Mouse (Mus musculus): ENCODE measurements around the gene Gcsh.

Gene Gcsh

DNA sequence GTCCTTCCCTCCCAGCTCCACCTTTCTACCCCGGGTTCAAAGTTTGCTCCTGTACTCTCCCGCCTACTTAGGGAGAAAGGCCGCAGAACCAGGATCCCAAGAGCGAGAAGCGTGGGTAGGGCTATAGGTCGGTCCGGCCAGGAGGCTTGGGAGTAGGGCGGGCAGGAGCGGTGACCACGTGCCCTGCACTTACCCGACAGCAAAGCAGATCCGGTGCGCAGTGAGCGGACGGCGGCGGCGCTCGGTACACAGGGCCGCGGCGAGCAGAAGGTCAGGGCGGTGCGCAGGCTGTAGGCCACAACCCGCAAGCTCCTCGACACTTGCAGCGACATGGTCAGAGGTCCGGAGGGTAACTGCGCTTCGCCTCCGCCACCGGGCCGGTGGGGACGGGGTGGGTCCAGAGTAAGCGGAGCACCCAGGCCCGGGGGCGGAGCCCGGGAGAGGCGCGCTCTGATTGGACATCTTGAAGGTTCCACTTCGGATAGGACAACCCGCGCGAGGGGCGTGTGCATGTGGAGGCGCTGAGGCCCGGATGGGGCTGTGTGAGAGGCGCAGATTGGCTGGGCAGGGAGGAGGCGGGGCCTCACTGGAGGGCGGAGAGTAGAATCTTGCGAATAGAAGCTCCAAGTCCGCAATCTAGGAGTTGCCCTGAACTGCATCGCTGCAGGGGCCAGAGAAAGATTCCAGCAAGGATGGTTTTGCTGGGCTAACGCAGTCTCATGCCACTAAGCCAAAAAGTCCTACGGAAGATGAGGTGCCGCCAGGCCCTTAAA is at the start of gene Gcsh:
Gcsh (minus strand) TSS at position 443 of the 773 bp plus-strand sequence.
- DNase-seq (ENCODE audit: low spot score): peak; percentile 96

DNA sequence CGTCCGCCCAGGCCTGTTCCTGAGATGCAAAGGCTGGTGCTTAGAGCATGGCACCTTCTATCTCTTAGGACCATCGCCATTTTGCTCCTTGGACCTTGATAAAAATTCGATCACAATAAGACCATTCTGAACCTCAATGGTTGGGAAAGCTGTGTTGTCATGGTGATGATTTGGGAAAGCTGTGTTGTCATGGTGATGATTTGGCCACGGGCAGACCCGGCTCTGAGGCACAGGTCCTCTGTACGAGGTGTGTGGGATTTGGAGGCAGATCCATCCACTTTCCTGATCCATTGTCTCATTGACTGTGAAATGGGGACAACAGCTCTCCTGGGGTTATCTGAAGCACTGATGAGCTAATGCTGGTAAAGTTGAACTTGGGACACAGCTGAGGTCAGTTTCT is 46.5 kb upstream of the Gcsh start:
- no peak for DNase-seq (ENCODE audit: low spot score)

DNA sequence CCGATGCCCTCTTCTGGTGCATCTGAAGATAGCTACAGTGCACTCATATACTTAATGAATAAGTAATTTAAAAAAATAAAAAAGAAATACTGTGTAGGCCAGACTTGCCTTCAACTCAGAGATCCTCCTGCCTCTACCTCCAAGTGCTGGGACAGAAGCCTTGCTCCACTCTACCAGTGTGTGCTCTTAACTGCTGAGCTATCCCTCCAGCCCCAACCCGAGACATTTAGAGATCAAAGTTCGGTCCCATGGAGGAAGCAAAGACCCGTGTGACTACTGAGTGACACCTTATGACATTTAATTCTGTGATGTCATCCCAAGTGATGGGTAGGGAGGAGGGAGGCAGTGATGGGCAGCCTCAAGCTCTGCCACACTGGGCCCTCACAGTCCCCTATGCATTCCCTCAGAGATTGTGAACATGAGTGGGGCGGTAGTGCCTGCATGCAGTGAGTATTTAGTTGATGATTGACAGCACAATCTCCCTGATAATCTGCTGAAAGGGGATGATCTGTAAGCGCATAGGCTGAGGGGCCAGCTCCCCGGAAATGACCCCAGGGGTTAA is 44.1 kb upstream of the Gcsh start:
- DNase-seq (ENCODE audit: low spot score): no peak

DNA sequence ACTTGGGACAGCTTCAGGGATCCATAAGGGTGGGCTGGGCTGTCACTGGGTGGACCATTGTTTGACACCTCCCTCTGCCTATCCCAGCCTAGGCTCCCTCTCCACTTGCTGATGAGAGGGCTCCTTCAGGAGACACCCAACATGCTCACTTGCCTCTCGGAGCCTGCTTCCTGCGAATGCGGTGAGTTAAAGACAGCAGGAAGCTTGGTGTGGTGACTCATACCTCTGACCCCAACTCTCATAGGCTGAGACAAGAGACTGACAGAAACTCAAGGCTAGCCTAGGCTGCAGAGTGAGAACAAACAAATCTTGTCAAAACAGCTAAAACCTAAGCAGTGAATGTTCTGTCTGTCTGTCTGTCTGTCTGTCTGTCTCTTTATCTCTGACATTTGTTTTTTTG is 40.1 kb upstream of the Gcsh start:
- no peak for DNase-seq (ENCODE audit: low spot score)

DNA sequence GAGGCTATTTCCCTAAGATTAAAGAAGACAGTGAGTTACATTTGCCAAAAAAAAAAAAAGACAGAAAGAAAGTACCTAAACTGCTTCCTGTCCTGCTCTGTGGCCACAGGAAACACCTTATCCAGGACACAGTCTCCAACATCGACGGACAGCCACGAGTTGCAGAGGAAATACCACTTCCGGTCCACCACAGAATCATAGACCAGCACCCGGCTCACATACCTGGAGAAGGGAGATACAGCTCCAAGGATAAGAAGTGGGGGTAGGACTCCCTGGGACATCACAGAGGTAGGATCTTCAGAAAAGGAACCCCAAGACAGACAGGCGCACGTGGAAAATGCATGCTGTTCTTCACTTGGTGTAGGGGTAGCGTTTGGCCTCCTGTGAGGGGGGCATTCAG is 39.3 kb upstream of the Gcsh start:
- DNase-seq (ENCODE audit: low spot score): no peak

DNA sequence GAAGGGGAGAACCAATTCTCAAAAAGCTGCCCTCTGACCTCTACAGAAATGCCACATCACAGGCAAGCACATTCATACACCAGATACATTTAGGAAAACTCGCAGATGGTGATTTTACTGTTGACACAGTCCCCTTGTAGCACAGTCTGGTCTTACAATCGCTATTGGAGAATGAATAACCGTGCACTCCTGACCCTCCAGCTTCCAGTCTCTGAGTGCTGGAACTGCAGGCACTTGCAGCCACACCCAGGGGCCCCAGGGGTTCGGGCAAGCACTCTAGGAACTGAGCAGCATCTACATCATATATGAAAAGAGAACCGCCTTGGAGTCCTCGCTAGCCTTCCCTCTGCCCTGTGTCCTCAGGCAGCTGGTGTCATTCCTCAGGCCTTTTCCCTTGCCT is 38.1 kb upstream of the Gcsh start:
- DNase-seq (ENCODE audit: low spot score): no peak

DNA sequence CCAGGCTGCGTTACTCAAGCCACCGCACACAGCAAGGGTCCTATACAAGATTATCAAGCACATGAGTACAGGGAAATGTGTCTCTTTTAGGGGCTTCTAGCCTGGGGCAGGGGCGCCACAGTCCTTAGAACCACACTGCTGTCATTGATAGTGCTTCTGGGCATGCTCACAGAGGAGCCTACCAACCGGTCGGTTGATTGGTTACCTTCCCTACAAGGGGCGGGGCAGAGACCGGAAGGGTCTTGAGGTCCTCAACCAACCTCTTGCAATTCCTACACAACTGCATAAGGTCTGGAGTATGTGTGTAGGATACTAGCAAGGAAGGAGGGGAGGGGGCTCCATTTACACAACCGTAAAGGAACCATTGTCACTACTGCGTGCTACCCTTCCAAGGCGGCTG is 35.3 kb upstream of the Gcsh start:
- no peak for DNase-seq (ENCODE audit: low spot score)

DNA sequence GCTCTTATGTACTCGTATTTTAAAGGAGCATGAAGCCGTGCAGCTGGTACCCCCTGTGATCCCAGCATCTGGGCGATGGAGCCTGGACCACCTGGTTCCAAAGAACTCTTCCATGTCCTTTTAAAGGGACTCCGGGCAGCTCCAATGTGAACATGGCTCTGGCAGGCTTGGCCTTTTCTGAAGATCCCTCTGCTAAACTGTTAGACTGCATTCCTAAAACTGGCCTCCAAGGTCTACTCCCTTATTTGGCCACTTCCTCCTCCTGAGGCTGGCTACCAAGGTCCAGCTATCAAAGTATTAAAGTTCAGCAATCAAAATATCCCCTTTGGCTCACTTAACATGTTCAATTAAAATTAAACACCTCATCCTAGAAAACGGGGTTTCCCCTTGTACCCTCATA is 34.3 kb upstream of the Gcsh start:
- no peak for DNase-seq (ENCODE audit: low spot score)

DNA sequence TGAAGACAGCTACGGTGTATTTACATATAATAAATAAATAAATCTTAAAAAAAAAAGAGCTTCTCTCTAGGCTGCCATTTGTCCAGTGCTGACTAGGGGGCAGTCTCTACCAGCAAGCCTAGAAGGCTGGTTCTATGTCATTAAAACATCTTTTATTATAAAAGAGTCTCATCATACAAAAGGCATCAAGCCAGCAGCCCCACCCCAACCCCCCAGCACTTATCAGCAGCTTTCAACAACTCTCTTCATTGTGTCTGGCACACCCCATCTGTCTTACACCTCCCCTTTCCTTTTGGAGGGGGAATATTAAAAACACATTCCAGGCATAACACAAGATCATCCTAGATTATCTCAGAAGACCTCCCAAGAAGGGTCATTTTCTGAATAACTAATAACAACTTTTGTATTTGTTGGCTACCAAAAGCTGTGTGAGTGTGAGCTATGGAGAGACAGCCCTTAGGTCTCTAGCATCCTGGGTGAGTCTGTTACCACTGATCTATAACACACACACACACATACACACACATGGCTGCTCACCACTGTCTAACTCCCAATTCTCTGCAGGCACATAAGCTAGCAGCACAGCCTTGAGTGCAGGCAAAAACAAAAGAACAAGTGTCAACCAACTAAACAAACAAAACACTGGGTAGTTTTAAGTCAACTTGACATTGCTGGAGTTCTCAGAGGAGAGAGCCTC is 29.1 kb upstream of the Gcsh start:
- DNase-seq (ENCODE audit: low spot score): no peak

DNA sequence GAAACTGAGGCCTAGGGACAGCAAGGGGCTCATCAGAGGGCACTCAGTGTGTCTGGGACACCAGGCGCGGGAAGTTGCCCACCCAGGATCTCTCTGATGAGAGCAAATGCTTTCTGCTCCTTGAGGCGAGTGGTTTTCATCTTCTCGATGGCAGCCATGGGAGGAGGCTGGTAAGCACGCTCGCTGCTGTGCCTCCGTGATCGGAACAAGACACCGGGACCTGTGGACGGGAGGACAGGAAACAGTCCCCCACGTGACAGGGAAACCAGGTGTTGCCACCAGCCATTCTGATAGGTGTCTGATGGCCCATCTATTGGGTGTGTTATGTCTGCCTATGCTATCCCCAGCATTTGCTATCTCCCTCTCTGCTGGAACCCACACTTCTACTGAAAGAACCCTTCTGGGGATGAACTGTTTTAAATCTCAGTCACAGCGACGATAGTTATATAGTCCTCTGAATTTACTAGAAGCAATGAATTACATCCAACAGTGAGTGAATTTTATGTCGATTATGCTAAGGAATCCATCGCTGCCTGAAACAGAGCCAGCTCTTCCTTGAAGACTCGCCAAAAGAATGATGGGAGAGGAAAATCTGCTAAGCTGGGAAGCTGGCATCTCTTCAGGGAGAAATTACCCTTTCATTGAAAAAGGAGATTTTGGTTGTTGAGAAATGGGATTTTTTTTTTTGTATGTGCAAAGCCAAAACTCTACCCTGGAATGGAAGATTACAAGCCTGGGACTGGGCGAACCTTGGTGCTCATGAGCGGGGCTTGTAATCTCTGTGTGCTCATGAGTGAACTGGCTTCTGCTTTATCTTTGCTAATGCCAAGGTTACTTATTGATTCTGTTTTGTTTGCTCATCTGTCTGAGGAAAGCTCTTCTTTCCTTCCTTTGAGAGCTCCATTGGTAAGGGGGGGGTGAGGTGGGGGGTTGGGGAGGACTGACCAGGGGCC is 26.3 kb upstream of the Gcsh start:
- DNase-seq (ENCODE audit: low spot score): no peak

DNA sequence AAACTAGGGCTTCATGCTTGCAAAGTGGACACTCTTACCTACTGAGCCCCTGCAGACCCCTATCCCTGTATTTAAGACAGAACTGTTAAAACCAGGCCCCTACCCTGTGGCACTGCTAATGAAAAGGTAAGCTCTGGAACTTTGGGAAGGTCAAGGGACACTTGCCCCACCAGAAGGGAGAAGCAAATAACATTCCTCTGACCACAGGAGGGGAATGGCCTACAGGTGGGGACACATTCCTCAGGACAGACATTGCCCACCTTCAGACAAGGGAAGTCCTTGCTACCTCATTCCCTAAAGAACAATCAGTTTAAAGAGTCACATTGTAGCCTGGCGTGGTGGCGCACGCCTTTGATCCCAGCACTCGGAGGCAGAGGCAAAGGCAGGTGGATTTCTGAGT is 24.6 kb upstream of the Gcsh start:
- DNase-seq (ENCODE audit: low spot score): no peak

DNA sequence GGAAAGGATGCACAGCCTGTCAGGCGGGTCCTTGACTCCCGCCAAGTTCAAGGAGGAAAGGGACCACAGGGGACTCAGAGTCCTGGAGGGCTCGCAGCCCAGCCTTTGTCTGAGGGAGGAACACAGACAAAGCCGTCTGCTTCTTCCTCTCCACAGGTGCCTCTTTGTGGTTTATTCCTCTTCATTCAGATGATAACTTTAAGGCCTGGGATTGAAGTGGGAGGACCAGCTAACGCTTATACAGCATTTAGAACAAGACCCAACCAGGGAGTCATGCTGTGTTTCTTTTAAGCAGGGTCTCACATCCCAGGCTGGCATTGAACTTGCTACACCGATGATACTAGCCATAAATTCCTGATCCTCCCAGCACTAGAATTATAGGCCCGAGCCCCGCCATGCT is 23.7 kb upstream of the Gcsh start:
- DNase-seq (ENCODE audit: low spot score): no peak

DNA sequence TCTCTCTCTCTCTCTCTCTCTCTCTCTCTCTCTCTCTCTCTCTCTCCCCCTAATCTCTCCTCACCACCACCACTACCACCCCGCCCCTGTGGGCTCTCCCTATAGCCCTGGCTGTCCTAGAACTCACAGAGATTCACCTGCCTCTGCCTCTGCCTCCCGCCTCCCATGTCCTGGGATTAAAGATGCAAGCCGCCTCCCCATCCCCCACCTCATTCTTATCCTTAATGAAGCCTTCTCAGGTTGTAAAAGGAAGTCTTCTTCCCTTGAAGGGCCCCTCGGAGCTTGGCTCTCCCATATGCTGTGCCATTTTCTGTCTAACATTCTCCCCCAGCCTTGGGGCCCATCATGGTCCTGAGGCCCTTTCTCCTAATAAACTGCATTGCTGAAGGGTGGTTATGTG is 22.3 kb upstream of the Gcsh start:
- no peak for DNase-seq (ENCODE audit: low spot score)

DNA sequence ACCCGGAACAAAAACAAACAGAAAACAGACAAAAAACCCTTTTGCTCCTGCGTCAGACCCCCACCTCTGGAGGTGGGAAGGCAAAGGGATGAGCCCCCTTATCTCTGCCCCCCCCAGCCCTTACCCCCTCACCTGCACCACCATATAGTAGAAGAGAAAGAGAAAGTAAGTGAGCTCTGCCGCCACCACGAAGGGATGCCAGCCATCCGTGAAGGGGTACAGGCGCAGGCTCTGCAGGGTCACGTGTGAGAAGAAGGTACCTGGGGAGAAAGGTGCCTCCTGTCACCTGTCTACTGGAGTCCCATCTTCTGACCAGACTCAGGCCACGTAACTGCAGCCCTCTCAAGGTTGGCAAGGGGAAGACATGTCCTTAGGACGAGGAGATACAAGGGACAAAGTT is 18.0 kb upstream of the Gcsh start:
- DNase-seq (ENCODE audit: low spot score): no peak

DNA sequence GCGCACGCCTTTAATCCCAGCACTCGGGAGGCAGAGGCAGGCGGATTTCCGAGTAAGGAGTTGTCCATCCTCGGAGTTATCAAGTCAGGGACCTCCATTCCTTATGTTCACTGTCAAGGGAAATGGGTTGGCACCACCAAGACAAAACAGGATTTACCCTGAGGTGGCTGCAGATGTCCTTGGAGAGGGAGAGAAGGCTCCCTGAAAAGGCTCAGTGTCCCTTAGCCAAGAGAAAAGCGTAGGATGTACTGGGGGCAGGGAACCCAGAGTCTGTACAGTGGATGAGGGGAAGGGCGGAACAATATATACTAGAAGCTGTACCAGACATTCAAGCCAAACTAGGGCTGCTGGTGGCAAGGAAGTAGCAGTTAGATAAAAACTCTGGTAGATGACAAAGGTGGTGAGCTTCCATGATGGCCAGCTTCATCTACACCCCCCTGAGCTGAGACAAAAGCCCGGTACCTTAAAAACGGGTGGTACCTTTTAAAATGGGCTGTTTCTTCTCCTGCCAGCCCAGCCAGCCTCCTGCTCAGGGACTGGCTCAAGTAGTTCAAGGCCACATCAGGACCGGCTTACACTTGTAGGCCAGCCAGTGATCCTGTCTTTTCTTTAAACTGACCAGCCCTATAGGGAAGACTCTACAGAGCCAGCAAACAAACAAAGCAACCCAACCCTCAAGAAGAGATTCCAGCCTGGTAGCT is 829 bp upstream of the Gcsh start:
- no peak for DNase-seq (ENCODE audit: low spot score)

DNA sequence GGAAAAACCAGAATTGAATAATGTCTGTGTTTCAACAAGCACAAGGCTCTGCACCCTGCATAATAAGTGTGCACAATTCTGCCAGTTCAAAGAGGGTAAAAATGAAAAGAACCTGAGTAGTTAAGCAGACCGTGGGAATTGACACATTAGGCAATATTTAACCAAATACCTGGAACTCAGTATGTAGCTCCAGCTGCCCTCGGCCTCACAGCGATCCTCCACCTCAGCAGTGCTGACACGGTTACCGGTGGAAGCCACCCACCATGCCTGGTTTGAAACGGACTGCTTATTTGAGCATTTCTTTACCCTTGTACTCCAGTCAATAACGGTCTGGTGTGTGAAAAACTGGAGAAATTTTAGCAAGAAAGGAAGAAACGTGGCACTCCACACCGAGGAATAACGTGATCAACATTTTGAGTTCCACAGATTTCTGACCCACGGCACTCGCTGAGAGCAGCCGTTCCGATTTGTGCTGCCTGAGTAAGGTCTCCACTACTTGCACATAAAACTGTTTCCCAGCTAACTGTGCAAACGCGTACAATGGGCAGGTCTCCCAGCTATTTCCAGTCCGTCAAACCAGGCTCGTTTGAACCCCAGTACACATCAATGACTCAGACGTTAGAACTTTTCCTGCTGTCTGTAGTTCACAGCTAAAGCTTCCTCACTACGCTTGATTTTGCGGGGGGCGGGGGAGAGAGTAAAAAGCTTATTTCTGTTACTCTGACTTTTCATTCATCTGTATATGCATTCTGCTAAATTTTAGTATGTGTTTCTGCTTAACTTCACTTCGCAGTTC is 963 bp downstream of the Gcsh start:
- no peak for DNase-seq (ENCODE audit: low spot score)

DNA sequence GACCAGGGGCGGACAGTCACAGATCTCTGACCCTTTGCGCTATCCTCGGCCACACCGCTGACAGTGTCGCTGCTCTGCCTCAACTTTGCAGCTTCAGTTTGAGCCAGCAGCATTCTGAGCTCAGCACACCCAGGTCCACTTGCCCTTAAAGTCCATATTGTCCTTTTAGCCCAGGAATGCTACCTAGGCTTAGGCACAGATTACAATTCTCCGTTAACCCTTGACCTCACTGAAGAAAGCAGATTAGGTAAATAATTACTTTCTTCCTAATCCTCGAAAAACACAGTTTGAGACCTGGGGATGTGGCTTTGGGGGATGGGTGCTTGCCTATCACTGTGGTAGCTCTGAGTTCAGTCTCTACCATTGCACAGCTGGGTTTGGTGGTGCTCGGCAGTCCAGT is 2.1 kb downstream of the Gcsh start:
- no peak for DNase-seq (ENCODE audit: low spot score)

DNA sequence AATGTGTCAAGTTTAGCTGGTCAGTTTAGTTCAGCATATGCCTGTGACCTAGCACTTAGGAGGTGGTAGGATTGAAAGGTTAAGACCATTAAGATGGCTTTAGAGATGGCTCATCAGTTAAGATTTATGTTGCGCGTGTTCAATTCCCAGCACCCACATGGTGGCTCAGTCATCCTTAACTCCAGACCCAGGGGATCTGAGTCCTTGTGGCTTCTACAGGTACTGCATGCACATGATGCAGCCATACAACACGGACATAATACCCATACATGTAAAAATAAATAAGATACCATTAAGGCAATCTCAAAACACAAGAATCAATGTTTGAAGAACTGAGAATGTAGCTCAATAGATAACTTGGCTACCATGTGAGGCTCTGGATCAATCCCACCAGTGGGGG is 3.5 kb downstream of the Gcsh start:
- DNase-seq (ENCODE audit: low spot score): no peak

DNA sequence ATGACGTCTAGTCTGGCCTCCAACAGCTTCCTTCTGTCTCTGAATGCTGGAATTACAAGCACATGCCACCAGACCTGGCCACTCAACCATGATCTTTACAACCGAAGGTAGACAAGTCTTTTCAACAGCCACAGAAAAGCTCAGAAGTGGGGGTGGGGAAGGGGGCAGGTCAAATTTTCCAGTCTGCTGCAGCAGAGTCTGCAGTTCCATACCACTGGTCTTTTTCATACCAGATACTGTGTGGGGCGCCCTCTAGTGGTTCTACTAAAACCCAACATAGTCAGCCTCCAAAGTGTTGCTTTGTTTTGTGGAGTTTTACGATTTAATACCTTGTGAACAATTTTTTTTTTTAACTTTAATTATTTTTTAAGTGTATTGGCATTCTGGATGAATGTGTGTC is 13.2 kb downstream of the Gcsh start:
- peak; percentile 75 for DNase-seq (ENCODE audit: low spot score)

DNA sequence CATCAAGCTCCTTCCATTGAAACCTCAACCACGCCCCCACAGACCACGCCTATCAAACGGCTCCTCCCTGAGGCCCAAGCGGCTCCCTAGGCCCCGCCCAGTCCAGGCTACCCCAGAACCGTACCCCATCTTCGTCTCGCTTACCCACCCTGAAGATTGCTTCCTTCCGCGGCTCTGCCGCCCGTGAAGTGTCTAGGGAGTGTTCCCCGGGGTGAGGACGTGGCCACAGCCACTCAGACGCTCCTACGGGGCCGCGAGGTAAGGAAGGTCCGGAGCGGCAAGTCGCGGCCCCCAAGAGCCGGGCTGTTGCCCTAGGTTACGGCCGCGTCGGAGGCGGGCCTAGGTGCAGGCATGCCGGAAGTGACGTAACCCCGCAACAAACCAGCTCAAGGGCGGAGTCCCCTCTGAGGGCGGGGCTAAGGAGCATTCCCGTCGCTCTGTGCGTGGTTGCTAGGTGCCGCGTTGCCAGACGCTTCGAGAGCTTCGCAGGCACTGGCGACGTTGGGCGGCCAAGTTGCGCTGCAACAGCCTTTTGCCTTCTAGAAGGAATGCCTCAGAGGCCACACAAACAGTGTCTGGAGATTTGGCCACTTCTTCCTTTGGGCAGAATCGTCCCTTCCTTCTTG is 14.6 kb downstream of the Gcsh start, which contains the start of gene 1700030J22Rik:
1700030J22Rik (minus strand) TSS at position 329 of the 626 bp plus-strand sequence.
- peak; percentile 99 for DNase-seq (ENCODE audit: low spot score)

Measured in c-Kit-positive CD71-positive TER-119-positive erythroid progenitor cells, embryonic 14.5 days (primary cell).